Mouse (Mus musculus) neural tube, postnatal 0 days (tissue): Measurements from ENCODE around the gene Eaf2. TPM values are rescaled to one million over a fixed set of nuclear protein-coding genes. Genes with fewer than 3 reads are reported as not detected.

Source experiments
- microRNA-seq: library from miRNA; unstranded; fragments of <30 nt; microRNA quantifications from one replicate; pipeline ENCODE4, GENCODE M21; 2016
- polyA plus RNA-seq: library from polyadenylated mRNA; unstranded; fragments of >200 nt; fragmentation: Nextera tagmentation; extraction: Ambion mirVana; gene quantifications from 2 replicates; pipeline ENCODE4 v1.2.1, GENCODE M21; 2015

The Eaf2 gene
- polyA plus RNA-seq: 0.39 and 0.71 TPM in 2 replicates

GRCm38 (mm10) chr16:36874583-36875275 lies at the start of gene Eaf2, which contains the start of gene Golgb1:
TSS of gene Eaf2 (minus strand) at chr16:36875003.
TSS of gene Golgb1 (plus strand) at chr16:36875140.

DNA sequence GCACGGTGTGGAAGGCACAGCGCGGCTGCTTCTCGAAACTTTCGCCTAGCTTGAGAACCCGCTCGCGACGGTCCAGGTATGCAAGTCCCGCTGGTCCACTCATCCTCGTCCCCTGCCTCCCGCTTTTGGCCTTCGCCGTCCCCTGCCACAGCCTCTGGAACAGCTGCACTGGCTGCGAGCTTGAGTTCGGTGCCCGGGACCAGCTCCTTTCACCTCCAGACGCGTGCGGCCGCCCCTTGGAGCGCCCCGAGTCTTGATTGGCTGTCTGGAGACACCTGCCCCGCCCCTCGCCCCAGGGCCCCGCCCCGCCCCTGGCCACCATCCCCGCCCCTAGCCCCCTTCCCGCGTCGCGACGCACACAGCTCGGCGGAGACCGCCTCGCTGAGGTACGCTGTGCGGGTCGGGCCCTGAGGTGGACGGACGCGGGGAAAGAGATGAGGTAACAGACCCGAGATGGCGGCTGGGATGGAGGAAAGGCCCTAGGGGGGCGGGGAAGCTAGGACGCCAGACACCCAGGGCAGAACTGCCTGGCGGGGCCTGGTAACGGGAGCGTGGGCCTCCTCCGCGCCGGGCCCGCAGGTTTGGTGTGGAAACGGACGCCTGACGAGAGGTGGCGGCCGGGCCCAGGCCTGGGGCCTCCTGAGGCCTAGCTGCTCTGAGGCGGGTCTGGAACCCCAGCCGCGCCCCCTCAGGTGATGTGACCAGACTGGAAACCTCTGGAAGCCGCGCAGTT lies 46.6 kb downstream of the Eaf2 start, which contains the start of gene Iqcb1:
TSS of gene Iqcb1 (plus strand) at position 332 of the 733 bp plus-strand sequence.

DNA sequence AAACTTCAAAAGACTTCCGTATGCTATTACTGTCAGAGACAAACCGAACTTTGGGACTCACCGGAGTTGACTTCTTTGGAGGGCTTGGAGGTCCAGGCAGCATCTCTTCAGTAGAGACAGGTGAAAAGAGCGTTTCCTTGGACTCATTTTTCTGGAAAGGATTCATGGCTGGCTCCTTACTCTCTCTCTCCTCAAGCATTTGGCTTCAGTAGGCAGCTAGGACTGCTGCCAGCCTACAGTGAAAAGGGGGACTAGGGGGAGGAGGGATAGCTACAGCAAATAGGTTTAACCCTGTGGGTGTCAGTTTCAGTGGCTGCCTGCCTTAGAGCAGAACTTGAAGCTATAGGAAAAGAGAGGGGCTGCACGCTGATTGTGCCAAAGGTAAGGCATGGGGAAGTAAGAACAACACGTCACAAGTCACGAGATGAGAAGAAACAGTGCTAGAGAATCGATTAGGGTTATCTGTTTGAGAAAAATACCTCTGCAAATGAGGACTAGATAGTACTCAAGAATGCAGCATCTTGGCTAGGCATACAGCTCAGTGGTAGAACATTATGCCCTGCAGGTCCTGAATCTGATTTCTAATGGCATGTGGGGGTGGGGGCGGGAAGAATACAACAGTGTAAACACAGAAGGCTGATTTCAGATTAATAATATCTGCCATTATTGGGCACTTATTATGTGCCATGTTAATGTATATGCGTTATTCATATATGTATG lies 90.0 kb downstream of the Eaf2 start, which contains the start of gene Slc15a2:
TSS of gene Slc15a2 (minus strand) at position 369 of the 720 bp plus-strand sequence.

Small RNA genes lying within 50 kb of the gene (microRNA-seq; reads per million reads assigned to microRNA genes)
- not detected for gene Gm22617

Other genes starting within 250 kb of the Eaf2 start
- 1.9 and 2.4 TPM in 2 replicates for gene Cd86, start 208.9 kb downstream of the Eaf2 start, polyA plus RNA-seq
- 0.31 and 0.36 TPM in 2 replicates for gene Ildr1, start 181.0 kb downstream of the Eaf2 start, polyA plus RNA-seq
- gene Slc15a2, start 90.0 kb downstream of the Eaf2 start, polyA plus RNA-seq: 34.2 and 37.3 TPM in 2 replicates
- 48.2 and 54.4 TPM in 2 replicates for gene Iqcb1, start 46.6 kb downstream of the Eaf2 start, polyA plus RNA-seq
- gene Golgb1, start 137 bp upstream of the Eaf2 start, polyA plus RNA-seq: 84.9 and 98.8 TPM in 2 replicates
- 3.7 and 4.0 TPM in 2 replicates for gene Hcls1, start 60.0 kb upstream of the Eaf2 start, polyA plus RNA-seq
- gene Fbxo40, start 115.5 kb upstream of the Eaf2 start, polyA plus RNA-seq: 0.17 TPM in 1 of 2 replicates, not detected in the other
- gene Polq, start 136.8 kb upstream of the Eaf2 start, polyA plus RNA-seq: 0.92 and 1.9 TPM in 2 replicates